Mouse (Mus musculus) urinary bladder, adult 2 months (tissue): ENCODE results near the gene Tm9sf1. TPM values are rescaled to one million over a fixed set of nuclear protein-coding genes. Genes with fewer than 3 reads are reported as not detected.

ENCODE experiments used
- DNase-seq: peaks from one replicate; pipeline ENCODE4 v3.0.0; 2022; ENCODE audit warnings: low spot score
- polyA plus RNA-seq: library from polyadenylated mRNA; depleted of rRNA; stranded (reverse); fragments of >200 nt; gene quantifications from 2 replicates; pipeline ENCODE4 v1.2.3, GENCODE M21; 2012; rRNA removed

Tm9sf1 gene
- polyA plus RNA-seq, 1 experiment = 46.6 TPM

- DNase-seq = peak; percentile 75
These were observed 52.8 kb downstream of the Tm9sf1 start, which contains the start of gene Psme2 for GRCm38 (mm10) chr14:55590748-55591330. Psme2 (minus strand) TSS chr14:55591113.

- DNase-seq = no peak
These were observed 53.7 kb downstream of the Tm9sf1 start for GRCm38 (mm10) chr14:55589771-55590448.

DNA sequence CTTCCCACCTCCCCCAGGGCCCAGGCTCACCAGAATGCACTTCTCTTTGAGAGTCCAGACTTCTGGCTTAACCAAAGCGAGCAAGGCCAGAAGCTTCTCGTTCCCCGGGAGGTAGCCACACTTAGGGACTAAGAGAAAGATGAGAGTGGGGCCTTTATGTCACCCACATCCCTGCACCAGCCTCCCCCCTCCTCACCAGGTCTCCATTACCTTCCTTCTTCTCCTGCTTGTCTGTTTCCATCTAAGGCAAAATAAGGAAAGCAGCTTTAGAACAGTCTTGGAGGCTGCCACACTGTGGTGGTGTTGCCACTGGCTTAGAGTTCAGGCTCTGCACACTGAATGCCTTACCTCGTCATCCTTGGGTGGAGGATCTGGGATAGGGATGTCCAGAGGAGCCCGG is 54.3 kb downstream of the Tm9sf1 start:
- no peak for DNase-seq

DNA sequence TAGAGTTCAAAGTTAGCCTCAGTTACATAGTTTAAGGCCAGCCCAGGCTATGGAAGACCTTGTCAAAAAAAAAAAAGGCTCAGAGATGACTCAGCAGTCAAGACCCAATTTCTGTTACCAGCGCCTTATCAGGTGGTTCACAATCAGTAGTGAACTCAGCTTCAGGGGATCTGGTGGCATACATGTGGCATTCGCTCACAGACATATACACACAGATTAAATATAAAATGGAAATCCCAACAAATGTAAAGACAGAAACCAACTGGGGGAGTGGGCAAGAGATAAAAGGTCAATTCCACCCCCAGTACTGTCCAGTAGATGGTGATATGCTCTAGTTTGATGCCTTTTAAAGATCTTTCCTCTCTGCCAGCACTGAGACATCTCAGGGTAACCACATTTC is 57.5 kb downstream of the Tm9sf1 start:
- no peak for DNase-seq

Other genes with a start within 250 kb of the Tm9sf1 start
- 38.9 and 44.7 TPM in 2 replicates for gene Dhrs4, start 165.0 kb downstream of the Tm9sf1 start, polyA plus RNA-seq
- gene Carmil3, start 153.2 kb downstream of the Tm9sf1 start, polyA plus RNA-seq = 2.5 and 2.6 TPM in 2 replicates
- gene Cpne6, start 133.4 kb downstream of the Tm9sf1 start, polyA plus RNA-seq = 2.5 and 3.0 TPM in 2 replicates
- gene Nrl, start 118.8 kb downstream of the Tm9sf1 start, polyA plus RNA-seq = not detected in 2 replicates
- 44.7 and 52.2 TPM in 2 replicates for gene Pck2, start 103.5 kb downstream of the Tm9sf1 start, polyA plus RNA-seq
- 87.0 and 88.2 TPM in 2 replicates for gene Dcaf11, start 83.8 kb downstream of the Tm9sf1 start, polyA plus RNA-seq
- gene A730061H03Rik, start 83.4 kb downstream of the Tm9sf1 start, polyA plus RNA-seq = 0.55 and 1.1 TPM in 2 replicates
- 0.25 TPM in 1 of 2 replicates, not detected in the other for gene Fitm1, start 68.2 kb downstream of the Tm9sf1 start, polyA plus RNA-seq
- gene Psme1, start 65.7 kb downstream of the Tm9sf1 start, polyA plus RNA-seq = 136 and 167 TPM in 2 replicates
- gene Emc9, start 58.5 kb downstream of the Tm9sf1 start, polyA plus RNA-seq = 19.3 and 21.2 TPM in 2 replicates
- 134 and 144 TPM in 2 replicates for gene Psme2, start 52.7 kb downstream of the Tm9sf1 start, polyA plus RNA-seq
- gene Rnf31, start 52.1 kb downstream of the Tm9sf1 start, polyA plus RNA-seq = 15.7 and 20.4 TPM in 2 replicates
- 29.5 and 35.1 TPM in 2 replicates for gene Irf9, start 40.2 kb downstream of the Tm9sf1 start, polyA plus RNA-seq
- gene Rec8, start 25.8 kb downstream of the Tm9sf1 start, polyA plus RNA-seq = 2.8 and 3.3 TPM in 2 replicates
- 79.9 and 83.8 TPM in 2 replicates for gene Ipo4, start 7.8 kb downstream of the Tm9sf1 start, polyA plus RNA-seq
- gene Gm49378, start 5.9 kb downstream of the Tm9sf1 start, polyA plus RNA-seq = 0.89 and 1.7 TPM in 2 replicates
- gene Tssk4, start 6.4 kb upstream of the Tm9sf1 start, polyA plus RNA-seq = 1.1 and 1.4 TPM in 2 replicates
- 37.0 and 42.4 TPM in 2 replicates for gene Mdp1, start 16.7 kb upstream of the Tm9sf1 start, polyA plus RNA-seq
- 28.1 and 32.9 TPM in 2 replicates for gene Gmpr2, start 28.1 kb upstream of the Tm9sf1 start, polyA plus RNA-seq
- gene Nedd8, start 28.3 kb upstream of the Tm9sf1 start, polyA plus RNA-seq = 250 and 278 TPM in 2 replicates
- 19.2 and 22.9 TPM in 2 replicates for gene Tinf2, start 38.0 kb upstream of the Tm9sf1 start, polyA plus RNA-seq
- gene Tgm1, start 70.1 kb upstream of the Tm9sf1 start, polyA plus RNA-seq = 1.1 and 1.4 TPM in 2 replicates
- 25.9 and 34.6 TPM in 2 replicates for gene Rabggta, start 78.5 kb upstream of the Tm9sf1 start, polyA plus RNA-seq
- gene Dhrs1, start 101.9 kb upstream of the Tm9sf1 start, polyA plus RNA-seq = 75.5 and 83.1 TPM in 2 replicates
- 13.8 TPM in 2 replicates for gene Nop9, start 101.9 kb upstream of the Tm9sf1 start, polyA plus RNA-seq
- gene Cideb, start 114.7 kb upstream of the Tm9sf1 start, polyA plus RNA-seq = 0.18 and 0.25 TPM in 2 replicates
- gene Ltb4r2, start 117.6 kb upstream of the Tm9sf1 start, polyA plus RNA-seq = 0.06 TPM in 2 replicates
- 1.6 and 1.7 TPM in 2 replicates for gene Ltb4r1, start 122.2 kb upstream of the Tm9sf1 start, polyA plus RNA-seq
- gene Adcy4, start 140.3 kb upstream of the Tm9sf1 start, polyA plus RNA-seq = 7.2 and 9.4 TPM in 2 replicates
- gene Ripk3, start 145.1 kb upstream of the Tm9sf1 start, polyA plus RNA-seq = 7.0 and 8.9 TPM in 2 replicates
- gene Nfatc4, start 179.3 kb upstream of the Tm9sf1 start, polyA plus RNA-seq = 37.9 and 44.3 TPM in 2 replicates
- gene Nynrin, start 210.2 kb upstream of the Tm9sf1 start, polyA plus RNA-seq = 6.2 and 11.2 TPM in 2 replicates
- 0.22 and 0.45 TPM in 2 replicates for gene Cbln3, start 240.6 kb upstream of the Tm9sf1 start, polyA plus RNA-seq
- 26.2 and 26.8 TPM in 2 replicates for gene Khnyn, start 241.1 kb upstream of the Tm9sf1 start, polyA plus RNA-seq